Mouse (Mus musculus): ENCODE measurements at regions not wholly inside any gene's neighbourhood (a gene's known extent, or its start where the extent isn't known, plus 50 kb on each side); places are given as distances from the start of the nearest gene placed in this dataset.

DNA sequence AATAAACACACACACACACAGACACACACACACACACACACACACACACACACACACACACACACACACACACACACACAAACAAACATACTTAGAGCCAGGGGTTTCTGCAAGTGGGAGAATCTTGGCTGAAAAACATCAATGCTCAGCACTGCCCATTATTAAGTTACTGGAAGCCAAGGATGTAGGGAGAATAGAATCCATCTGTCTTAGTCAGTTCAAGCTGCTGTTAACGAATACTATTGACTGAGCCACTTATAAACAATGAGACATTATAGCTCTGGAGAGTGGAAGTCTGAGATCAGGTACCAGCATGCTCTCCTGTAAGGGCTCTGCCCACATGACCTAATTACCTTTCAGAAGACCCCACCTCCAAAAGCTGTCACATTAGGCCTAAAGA lies 87.4 kb downstream of the Fam174b start:
- in situ Hi-C loops (cut with MboI, MseI) = no loop called here

DNA sequence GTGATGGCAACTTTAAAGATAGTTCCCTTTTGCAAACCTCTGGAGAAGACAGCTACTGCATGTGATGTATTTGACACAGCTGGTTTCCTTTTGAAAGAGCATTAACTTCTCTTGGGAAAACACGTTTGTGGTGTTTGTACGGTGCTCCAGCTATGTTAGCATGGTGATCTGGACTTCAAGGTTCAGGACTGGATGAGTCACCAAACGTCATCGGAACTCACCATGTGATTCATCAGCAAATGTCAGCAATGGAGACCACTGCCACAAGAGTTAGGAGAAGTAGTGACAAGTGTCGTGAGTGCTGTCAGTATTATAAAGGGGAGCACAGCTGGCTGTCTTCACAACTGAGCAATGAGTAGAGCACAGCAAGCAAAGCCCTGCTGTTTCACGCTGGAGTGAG lies 90.5 kb downstream of the Fam174b start:
- in situ Hi-C loops (cut with MboI, MseI) = loop anchor here (10.0 kb wide), 1 partner anchor 1976 kb away; no protein-coding TSS in a partner anchor

DNA sequence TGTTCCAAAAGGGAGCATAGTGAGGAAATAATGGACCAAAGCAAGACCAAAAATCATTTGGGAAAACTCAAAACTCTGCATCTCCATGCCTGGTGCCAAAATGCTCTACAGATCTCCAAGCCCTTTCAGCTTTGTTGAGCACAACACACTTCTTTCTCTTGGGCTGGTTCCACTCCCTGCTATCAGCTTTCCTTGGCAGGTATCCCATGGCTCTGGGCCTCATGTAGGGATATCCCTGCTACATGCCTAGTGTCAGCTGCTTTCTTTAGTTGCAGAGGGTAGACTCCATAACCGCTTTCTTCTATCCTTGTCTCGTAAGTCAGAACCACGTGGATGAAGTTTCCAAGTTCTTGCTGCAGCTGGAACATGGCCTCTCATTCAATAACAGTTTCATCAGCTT lies 100.3 kb downstream of the Fam174b start:
- in situ Hi-C loops (cut with MboI, MseI) = no loop called here

DNA sequence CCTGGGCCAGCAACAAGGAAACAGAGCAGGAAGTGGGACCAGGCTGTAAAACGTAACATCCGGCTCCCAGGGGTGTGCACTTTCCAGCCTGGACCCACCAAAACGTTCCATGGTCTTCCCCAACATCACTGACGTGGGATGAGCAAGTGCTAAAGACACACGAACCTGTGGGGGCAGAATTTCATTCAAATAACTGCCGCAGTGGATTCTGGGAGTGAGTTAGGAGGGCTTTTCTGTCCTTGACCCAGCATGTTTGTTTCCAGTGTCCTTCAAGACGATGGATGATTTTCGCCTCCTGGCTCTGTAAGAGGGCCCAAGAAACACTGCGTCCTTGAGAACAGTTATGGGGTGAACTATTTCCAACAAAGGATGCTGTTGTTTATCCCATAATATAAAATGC lies 112.1 kb downstream of the Fam174b start:
- in situ Hi-C loops (cut with MboI, MseI) = loop anchor here (10.0 kb wide), 1 partner anchor 197 kb away; no protein-coding TSS in a partner anchor

DNA sequence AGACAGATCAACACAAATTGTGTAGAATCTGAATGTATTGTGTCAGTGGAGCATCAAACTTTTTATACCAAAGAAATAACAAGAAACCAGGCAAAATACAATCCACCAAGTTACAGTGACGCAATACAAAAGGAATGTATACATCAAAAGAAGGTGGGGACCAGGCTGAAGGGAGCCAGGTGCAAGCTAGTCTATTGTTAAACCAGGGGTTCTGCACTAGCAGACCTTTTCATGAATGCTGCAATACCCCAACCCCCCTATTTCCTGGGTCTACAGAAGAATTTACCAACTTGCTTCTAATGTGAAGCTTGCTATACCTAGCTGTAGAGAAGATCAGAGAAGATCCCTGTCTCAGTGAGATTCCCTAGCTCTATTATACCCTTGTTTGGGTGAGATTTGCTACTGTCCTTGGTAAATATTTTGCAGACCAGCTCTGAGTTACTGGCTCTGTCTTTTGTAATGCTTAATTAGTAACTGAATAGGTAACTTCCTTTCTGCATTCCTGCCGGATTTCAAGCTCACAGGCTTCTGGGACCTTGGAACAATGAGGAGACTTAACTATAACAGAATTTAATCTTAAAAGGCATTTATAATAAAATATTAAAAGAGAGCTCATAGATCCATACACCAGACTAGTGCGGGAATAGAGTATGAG lies 113.3 kb downstream of the Fam174b start:
- in situ Hi-C loops (cut with MboI, MseI) = loop anchor here (10.0 kb wide), 1 partner anchor 199 kb away; no protein-coding TSS in a partner anchor

DNA sequence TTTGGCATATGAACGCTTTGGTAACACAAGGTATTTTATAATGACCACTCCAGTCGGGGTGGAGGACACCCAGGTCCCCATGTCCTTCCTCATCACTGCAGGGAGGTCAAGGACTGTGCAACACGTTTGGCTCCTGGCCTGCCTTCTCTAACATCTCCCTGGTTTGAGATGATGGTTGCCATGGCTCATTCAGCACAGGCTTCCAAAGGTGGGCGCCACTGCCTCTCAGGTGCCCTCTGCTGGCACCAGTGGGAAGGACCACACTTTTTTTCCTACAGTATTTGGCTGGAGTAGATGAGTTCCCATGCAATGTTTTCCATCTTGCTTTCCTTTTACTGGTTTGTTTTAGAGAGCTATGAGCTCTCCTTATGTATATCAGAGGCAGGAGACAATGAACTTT lies 115.4 kb downstream of the Fam174b start:
- in situ Hi-C loops (cut with MboI, MseI) = loop anchor here (10.0 kb wide), 1 partner anchor 201 kb away; no protein-coding TSS in a partner anchor

DNA sequence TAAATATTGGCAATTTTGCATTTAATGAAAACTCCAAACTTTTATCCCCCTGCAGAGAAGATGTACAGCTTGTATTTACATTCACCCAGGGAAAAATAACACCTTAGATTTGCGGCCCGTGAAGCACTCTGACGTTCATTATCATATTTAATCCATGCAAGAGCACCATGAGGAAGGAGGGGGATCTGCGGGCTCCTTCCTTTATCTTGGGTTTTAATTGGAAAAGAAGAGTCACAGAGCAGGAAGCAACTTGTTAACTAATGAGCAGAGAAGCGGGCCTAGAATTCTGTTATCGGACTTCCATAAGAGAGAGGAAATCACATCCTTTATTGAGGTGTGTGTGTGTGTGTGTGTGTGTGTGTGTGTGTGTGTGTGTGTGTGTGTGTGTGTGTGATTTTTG lies 116.8 kb downstream of the Fam174b start:
- in situ Hi-C loops (cut with MboI, MseI) = loop anchor here (10.0 kb wide), 1 partner anchor 202 kb away; no protein-coding TSS in a partner anchor

DNA sequence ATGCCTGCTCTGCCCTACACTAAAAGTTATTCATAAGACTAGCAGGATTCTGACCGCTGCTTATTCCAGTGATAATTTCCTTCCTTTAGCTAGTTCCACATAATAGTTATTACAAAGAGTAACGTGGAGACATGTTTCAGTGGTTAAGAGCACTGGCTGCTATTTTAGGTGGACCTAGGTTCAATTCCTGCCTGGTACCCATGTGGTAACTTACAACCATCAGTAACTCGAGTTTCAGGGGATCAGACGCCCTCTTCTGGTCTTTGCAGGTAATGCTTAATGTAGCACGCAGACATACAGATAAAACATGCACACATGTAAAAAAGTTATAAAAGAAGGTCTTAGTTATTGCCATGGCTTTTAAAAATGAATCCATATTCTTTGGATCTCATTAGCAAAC lies 125.0 kb downstream of the Fam174b start:
- in situ Hi-C loops (cut with MboI, MseI) = no loop called here

DNA sequence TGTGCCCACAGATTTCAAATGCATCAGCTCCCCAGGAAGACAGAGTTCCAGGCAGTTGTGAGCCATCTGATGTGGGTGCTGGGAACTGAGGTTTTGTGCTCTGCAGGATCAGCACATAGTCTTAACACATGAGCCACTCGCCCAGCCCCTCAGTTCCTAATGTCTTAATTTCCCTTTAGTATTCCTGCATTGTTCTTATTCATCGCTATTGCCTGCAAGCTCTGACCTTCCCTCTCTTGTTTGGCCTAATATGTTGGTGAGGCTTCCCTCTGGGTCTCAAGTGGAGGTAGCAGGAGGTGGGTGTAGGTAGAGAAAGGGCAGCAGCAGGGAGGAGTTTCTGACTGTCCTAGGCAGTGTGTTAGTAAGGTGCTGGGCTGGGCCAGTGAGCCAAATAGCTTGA lies 132.1 kb downstream of the Fam174b start:
- in situ Hi-C loops (cut with MboI, MseI) = no loop called here

DNA sequence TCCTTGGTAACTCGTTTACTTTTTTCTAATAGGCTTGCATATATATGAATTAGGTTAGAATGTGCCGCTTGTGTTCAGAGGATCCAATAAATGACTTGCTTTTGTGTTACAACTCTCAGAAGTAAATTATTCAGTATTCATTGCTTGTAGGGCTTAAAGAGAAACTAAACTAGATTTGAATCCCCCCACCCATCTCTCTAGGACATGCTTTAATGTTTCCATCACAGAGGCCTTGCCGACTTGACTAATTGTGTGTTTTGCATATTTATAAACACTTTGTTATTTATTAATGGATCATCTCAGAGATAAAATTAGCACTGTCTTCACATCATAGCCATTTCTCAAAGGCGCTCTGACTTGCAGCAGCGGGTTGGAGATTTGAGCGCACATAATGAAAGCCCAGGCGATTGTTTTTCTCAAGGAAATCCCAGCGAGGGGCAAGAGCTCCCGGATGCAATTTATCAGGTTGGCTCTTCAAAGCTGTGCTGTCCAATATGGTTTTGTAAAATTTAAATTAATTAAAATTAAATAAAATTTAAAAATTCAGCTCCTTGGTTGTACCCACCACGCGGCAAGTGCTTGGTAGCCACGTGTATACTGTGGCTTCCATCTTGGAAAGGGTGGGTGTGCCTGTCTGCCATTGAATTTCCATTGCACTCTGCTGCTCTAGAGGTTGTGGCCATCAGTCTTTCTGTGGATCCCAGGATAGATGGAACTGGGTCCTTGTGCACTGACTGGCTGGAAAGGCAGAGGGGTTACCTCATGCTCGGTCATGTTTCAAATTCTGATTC lies 132.0 kb downstream of the St8sia2 start:
- in situ Hi-C loops (cut with MboI, MseI) = no loop called here

DNA sequence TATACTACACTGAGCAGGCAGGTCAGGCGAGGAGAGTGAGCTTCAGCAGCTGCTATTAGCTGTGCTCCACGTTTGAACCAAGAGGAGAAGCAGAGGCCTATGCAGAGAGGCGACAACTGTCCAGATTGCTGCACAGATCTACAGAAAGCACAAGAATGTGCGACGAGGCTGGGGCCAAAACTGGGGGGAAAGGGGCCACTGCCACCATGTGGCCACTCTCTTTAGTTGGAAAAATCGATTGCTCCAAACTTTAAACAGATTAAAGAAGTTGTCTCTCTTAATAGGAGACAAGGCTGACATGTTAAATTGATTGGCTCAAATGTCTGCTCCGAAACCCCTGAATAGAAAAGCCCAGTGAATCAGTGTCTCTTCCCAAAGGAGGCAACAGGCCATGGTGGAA lies 127.3 kb downstream of the St8sia2 start:
- in situ Hi-C loops (cut with MboI, MseI) = no loop called here
